Mouse (Mus musculus): ENCODE data around the gene Gas6. TPM values are rescaled to one million over a fixed set of nuclear protein-coding genes. Genes with fewer than 3 reads are reported as not detected.

The Gas6 gene
- total RNA-seq, 2 experiments from 2014 or later = 79.3 to 82.1 TPM

Other genes with a start within 250 kb of the Gas6 start
- 10 to 100 TPM; 70.9 to 79.8 TPM for gene Adprhl1, start 240.3 kb downstream of the Gas6 start, total RNA-seq (2021)
- 10 to 100 TPM; 38.5 to 41.6 TPM for gene Dcun1d2, start 206.4 kb downstream of the Gas6 start, total RNA-seq (2021)
- 10 to 100 TPM; 13.9 to 20.1 TPM for gene Tmco3, start 206.3 kb downstream of the Gas6 start, total RNA-seq (2021)
- gene Tfdp1, start 155.7 kb downstream of the Gas6 start, total RNA-seq (2021) = 10 to 100 TPM; 45.1 to 48.4 TPM
- not detected for gene Atp4b, start 97.7 kb downstream of the Gas6 start, total RNA-seq (2021)
- under 1 TPM; 0.02 TPM for gene Grk1, start 89.4 kb downstream of the Gas6 start, total RNA-seq (2021)
- gene Tmem255b, start 59.3 kb downstream of the Gas6 start, total RNA-seq (2021) = 1 to 10 TPM; 3.9 to 7.5 TPM
- not detected for gene 1700029H14Rik, start 68.0 kb upstream of the Gas6 start, total RNA-seq (2021)
- 10 to 100 TPM; 20.4 to 34.0 TPM for gene Rasa3, start 183.1 kb upstream of the Gas6 start, total RNA-seq (2021)
- not detected for gene Cfap97d2, start 211.4 kb upstream of the Gas6 start, total RNA-seq (2021)